Mouse (Mus musculus) urinary bladder, postnatal 10 days (tissue): ENCODE results near the gene Dhx32.

Experiments used
- DNase-seq: peaks from one replicate; pipeline ENCODE4 v3.0.0; 2022; ENCODE audit warnings: low spot score

The Dhx32 gene

DNA sequence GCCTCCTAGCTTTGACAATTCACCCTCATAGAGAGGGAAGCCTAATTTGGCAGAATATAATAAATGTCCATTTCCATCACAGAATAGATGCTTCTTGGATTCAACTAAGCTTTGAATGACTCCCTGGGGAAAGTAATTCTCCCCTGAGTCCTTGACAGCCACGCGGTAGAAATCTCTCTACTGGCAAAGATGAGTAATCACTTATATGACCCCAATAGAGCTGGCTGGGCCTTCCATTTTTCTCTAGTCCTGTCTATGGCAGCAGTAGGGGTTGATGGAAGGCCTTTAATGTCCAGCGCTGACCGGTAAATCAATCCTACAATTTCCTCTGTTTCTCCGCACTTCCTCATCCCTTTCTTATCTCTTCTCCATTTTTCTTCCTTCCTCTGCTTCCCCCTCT lies 7.3 kb downstream of the Dhx32 start:
- no peak for DNase-seq

DNA sequence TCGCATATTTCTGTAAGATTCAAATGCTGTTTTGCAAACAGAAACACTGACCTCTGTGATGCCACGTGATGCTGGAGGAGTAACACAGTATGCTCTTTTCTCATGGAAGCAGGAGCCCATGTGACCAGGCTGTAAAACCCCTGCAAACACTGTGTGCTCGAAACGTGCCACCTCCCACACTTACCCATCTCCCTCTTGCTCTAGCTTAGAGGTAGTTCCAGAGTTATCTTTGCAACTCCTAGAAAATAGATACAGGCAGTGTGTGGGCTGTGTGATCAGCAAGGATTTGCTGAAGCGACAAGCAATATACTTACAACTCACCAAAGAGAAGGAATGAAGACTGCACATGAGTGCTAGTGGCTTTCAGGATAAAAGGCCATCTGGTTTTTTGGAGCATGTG lies 14.0 kb downstream of the Dhx32 start:
- no peak for DNase-seq

DNA sequence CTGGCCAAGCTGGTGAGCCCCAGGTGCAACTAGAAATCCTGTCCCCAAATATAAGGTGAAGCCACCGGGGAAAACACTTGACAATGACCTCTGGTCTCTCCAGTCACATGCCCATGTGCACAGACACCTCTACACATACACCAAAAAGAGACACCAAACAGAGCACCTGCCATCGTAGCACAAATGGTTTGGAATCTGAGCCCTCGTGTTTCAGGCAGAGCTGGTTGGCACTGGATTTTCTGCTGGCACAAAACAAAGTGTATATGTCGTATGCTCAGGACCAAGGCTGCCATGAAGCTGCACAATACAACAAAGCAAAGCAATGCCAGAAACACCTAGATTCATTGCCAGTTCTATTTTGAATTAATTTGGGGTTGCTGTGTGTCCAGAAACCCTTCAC lies 14.5 kb downstream of the Dhx32 start:
- DNase-seq, result no peak

DNA sequence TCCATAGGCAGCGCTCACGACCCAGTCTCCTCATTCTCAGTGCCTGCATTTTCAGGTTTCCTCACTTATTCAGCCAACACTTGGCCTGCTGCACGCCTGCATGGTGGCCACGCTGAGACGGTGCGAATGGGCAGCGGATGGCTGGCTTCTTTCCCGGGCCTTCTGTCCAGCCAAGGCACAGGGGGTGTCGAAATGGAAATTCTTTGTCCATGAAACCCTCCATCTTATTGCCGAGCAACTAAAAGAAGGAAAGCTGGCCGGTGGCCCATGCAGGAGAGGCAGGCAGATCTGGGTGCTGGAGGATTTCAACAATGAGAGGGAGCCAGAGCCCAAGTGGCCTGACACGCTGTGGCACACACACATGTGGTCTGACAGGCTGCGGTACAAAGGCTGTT lies 16.7 kb downstream of the Dhx32 start:
- DNase-seq, result no peak

DNA sequence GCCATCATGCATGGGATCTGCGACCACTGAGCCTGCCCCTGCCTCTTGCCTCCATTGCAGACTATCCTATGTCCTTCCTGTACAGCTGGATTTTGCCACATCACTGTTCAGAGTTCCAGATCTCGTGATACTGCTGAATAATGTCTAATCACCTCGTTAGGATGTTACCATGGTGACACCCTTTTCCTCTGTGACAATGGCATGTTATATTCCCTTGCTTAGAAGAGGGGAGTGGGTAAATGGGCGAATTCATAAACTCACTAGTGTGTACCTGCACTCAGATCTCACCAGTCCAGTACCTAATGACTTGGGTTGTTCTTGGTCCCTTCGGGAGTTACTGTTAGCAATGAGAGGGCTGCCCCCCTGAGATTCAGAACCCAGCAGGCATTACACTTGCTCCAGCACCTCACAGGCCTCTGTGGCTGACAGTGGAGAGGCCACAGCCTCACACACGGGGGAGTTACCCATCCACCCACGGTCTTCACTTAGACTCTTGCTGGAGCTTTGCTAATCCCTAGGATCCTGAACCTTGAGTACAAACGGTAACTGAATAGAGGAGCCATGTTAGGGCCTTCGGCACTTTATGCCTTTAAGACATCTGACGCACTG lies 17.2 kb downstream of the Dhx32 start:
- DNase-seq, result no peak

DNA sequence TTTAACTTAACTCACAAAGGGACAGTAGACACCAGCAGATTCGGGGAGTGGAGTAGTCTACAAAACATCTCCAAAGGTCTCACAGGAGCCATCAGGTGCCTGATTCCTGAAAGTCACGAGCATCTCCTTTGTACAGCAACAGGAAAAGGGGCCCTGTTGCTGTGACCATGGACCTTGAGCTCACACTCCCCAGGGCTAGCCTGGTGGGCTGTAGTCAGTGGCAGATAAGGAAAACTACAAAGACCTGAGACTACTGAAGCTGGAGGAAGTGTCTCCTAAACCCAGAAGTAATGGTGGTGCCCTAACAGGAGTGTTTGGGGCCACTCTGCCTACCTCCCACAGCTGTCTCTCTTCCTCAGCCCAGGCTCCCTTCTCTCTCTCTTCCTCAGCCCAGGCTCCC lies 18.1 kb downstream of the Dhx32 start:
- DNase-seq, result no peak

DNA sequence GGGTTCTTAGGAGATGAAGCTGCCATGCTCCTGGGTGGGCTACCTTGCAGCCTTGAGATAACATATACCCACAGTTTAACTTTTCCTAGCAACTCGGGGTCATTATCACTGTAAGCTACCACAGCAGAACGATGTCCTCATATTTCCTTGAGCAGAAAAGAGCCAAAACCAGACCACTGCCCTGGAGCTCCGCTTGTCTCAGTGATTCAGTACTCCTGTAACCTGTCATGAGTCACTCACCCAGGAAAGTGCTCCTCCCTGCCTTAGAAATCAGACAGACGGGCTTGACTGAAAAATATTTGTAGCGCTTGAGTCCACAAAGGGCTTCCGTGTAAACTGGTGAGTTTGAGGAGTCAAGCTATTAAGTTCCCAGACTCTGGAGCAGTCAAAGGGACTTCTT lies 19.8 kb downstream of the Dhx32 start:
- DNase-seq, result no peak

DNA sequence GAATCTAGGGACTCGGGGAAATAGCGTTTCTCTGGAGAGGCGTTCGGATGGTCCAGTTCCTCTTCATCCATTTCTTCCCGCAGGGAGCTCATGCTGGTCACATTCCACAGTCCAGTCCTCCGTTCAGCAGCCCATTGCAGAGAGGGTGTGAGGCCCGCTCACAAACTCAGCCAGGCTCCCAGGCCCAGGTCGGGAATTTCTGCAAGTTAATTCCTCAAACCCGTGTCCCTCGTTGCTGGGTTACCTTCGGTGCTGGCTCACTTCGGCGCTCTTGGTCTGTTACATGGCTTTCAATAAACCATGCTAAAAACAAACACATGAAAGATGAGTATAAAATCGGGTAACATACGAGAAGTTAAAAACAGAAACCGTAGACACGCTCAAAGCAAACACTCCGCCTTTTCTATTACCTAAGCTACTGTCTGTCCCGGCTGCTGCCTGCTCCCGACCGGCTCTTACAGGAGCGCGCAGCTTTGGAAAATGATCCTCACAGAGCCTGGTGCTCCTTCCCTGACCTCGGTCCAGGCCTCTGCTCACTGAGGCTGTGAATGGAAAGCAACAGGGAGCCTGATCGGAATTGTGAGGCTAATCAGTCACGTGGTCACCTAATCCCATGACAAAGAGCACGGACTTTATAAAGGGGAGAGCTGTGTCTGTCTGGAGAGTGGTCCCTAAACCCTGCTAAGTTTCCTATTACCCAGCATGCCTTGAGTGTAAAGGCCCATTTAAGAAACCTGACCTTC lies 22.7 kb downstream of the Dhx32 start:
- DNase-seq, result no peak

DNA sequence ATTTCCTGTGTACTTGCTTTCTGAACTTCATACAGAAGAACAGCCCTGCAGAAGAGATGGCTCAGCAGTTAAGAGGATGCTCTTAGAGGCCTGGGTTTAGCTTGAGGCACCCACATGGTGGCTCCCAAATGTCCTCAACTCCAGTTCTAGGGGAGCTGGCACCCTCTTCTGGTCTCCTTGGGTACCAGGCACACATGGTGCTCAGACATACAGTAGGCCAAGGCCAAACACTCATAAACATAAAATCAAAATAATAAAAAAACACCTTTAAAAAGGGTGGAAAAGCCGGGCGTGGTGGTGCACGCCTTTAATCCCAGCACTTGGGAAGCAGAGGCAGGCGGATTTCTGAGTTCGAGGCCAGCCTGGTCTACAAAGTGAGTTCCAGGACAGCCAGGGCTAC lies 23.8 kb downstream of the Dhx32 start:
- no peak for DNase-seq

DNA sequence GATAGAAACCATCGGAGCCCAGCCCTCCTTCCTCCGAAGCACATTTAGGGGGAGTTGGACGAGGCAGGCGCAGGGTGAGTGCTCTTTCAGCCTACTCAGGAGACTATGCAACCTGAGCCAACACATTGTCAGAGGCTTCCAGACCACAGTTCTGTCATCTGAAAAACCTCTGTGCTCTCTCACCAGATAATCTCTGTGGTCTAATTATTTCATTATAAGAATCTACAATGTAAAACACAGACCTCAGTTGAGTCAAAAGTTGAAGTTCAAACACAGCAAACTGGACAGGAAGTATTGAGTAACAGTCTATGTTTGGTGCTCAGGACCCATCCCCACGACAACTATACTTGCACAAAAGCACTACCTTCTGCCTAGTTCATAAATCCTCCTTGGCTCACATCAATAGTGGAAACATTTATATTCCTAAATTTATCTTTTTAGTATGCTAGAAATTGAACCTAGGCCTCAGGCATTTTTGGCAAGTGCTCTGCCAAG lies 24.5 kb downstream of the Dhx32 start:
- DNase-seq, result no peak

DNA sequence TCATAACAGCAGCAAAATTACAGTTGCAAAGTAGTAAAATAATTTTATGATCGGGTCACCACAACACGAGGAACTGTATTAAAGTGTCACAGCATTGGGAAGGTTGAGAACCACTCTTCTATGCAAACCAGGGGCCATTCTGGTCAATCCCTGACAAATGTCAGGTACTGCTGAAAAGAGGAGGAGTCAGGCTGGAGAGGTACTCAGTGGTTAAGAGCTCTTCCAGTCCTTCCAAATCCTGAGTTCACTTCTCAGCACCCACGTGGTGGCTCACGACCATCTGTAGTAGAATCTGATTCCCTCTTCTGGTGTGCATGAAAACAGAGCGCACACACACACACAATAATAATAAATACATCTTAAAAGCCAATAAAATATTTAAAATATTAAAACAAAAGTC lies 31.4 kb downstream of the Dhx32 start:
- DNase-seq, result no peak

DNA sequence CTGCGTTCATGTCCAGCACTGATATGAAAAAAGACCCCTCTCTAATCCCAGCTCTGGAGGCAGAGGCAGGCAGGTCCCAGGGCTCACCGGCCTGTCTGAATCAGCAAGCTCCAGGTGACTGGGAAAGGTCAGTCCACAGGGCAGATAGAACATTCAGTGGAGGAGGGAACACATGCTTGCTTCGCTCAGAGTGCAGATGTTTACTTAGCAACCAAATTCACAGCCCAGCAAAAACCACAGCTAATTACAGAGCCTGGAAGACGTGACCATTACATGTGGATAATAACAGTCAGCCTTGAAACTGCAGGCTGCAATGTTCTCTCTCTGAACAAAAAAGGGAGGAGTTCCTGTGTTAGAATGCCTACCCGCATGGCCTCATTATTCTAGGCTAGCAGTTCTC lies 31.9 kb downstream of the Dhx32 start:
- DNase-seq, result no peak

DNA sequence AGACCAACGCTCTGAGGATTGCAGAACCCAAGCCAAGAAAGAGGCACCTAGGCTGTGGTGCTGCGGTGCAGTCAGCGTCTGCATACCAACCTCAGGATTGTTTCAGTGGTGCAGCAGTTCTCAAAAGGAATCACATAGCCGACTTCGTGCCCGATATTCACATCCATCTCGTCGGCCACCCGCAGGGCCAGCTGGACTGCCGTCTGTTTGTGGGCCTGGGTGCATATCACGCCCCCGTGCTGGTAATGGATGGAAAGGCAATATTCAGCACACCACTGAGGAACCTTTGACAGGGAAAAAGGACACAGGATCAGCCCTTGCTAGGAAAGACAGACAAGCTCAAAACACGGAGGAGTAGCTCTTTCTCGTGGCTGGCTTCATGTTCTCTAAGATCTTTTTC lies 33.8 kb downstream of the Dhx32 start:
- DNase-seq, result no peak

DNA sequence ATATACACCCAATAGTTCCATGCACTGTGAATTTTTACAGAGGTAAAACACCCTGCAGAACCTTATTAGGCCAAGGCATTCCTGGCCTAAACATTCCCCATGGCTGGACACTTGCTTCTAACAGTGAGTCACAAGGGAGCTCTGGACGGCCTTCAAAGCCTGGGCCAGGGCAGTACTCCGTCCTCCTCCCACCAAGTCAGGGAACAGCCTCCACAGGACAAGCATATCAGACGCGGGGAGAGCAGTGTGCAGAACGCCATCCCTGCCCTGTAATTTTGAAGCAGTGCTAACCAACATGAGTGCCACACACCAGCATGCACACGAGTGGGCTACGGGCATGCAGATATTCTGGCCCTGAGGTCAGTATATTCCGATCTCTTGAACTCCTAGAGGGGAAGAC lies 35.2 kb downstream of the Dhx32 start:
- no peak for DNase-seq

DNA sequence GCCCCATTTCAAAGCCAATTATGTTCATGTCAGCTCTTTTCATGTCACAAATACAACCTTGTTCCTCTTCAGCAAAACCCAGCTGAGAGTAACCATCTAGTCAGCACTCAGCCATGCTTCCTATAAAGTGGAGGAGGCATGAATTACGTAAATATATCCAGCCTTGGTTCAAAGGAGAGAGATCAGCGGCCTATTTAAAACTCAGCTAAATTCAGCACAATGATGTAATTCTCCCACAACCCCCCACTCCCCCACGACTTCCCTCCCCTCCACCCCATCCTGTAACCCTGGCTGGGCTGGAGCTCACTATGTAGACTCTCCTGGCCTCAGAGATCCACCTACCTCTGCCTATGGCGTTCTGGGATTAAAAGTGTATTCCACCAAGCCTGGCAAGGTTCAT lies 37.8 kb downstream of the Dhx32 start:
- no peak for DNase-seq

DNA sequence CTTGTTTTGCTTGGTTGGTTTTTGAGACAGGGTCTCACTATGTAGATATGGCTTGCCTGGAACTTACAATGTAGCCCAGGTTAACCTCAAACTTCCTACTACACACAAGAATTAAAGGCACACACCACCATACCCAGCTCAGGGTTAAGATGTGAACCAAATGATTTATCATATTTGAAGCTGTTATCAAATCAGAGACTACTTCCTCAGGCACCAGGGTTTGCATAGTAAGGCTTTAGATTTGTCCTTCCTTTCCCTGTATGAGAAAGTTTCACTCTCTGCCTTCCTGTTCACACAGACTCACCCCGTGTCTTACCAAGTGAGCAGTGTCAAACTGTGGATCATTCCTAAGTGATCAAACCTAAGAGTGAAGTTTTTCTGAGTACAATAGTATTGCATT lies 38.3 kb downstream of the Dhx32 start:
- no peak for DNase-seq

DNA sequence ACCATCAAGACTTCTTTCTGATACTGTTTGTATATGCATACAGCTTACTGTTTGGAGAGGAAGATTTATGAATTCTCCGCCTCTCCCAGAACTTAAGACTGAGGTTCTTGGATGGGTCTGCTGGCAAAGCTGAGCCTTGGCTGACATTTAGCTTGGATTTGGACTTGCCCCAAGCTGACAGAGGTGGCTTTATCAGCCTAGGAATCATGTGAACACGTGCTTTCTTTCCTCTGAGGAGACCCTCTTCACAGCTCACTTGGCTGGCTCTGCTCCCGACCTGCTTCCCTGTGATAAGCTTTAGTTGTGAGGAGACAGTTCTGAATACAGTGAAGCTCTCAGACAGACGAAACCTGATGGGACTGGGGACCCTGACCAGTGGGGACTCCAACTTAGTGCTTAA lies 38.9 kb downstream of the Dhx32 start:
- no peak for DNase-seq

DNA sequence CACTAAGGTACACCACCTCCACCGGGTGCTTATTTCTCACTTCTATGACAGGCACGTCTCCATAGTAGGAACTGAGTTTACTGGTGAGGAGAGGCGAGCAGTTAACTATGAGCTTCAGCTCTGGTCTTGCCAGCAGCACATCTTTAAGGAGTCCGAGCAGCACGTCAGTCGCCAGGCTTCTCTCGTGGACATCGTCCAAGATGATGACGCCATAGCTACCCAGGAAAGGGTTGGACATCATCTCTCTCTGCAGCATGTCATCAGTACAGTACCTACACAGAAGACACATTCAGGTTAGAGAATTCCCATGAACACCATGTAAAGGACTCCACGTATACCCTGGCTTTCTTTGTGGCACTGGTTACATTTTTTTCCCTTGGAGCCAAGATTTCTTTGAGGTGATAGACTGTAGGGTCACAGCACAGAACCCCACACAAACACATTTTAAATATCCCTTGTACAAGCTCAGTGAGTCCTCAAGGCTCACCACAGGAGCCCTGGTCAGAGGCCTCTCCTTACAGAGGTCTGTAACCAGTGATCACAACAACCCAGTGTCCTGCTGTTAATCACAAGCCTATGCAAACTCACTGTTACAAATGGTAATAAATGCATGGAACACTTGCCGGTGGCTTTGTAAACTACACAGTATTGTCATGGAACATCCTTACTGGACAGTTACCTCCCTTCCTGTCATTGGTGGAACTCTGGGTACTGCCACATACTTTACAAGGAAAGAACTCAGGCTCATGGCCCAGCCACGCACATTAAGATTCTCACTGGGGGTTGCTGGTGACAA lies 39.8 kb downstream of the Dhx32 start:
- DNase-seq, result no peak

DNA sequence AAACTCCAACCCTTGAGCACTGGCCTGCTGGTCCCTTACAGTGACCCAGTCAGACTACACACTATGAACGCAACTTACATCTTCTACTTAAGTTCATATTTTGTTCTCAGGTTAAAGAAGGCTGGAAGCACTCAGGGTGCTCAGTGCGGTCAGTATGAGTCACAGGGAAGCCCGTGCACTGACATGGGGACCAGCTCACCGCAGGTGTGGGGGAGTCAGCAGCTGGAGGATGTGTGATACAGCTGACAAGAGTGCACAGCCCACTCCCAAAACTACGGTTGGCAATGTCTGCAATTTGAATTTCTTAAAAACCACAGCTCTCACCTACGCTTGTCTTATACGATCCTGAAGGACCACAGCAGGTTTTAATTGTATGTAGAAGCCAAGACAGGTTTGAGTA lies 42.0 kb downstream of the Dhx32 start:
- DNase-seq, result no peak

DNA sequence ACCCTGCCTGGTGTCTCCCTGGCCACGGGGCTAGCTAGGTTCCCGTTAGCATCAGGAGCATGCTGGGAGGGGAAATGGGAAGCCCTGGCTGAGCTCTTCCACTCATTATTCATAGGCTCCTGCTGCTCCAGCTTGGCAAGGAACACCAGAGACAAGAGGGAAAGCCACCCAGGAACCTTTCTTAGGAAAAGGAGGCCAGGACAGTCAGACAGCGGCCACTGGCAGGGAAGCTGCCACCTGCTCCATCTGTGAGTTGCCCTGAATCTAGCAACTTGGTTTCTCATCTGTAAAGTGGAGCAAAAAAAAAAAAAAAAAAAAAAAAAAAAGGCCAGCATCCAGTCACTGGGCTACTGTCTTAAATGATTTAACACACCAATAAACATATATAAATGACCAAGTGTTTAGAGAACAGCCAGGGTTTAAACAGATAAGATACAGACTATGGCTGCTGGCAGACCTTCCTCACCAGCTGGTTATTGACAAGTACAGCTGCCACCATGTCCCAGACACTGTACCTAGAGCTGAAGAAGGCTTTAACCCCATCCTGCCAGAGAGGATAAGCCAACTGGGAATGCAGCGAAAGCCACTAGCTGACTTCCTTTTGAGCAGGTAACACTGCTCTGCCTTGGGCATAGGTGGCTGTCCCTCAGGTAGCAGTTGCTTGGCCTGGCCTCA lies 50.4 kb downstream of the Dhx32 start:
- DNase-seq, result no peak

DNA sequence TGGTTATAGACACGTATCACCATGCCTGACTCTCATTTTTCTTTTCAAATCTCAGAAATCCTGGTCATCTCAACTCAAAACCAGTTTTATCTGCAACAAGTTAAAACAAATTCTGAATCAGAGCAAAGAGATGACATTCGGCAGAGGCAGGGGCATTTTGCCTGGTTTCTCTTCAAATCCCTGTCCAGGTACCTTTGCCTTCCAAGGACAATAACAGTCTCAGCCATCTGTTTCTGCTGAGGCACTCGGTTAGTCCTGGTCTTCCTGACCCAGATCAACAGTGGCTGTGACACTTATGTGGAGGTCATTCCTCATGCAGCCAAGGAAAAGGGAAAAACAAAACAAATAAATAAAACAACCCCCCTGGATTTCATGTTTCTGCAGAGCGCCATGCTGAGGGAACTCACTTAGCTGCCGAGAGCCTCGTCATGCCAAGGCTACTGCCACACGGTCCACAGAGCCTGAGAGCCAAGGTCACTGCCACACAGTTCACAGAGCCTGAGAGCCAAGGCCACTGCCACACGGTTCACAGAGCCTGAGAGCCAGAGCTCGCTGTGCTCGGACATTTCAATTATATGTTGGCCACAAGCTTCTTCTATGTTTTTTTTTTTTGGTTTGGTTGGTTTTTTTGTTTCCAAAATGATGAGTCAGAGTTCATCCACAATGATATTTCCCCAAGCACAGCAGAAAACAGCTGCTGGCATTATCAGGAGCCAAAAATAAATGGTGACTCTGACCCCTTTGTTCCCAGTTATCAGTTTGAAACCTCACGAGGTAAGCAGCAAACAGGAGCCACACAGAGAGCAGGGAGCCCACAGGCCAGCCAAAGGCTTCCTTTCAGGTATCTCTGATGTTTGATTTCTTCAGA lies 52.0 kb downstream of the Dhx32 start:
- no peak for DNase-seq

DNA sequence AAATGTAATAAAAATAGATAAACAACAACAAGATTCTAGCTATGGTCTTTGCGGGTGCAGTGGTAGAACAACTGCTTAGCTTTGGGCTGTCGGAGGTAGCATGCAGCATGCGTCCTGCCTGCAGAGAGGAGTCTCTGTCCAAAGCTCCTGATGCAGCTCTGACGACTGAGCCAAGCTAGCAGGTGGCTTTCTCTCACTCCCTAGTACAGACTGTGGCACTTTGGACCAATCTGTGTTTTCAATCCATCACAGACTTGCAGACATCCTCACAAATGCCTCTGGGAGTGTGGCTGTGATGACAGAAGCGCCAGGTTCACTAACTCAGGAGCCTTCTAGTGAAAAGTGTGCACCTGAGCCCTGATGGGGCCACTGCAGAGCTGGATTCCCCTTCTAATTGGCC lies 53.2 kb downstream of the Dhx32 start:
- no peak for DNase-seq
